Comparison of ENCODE assay signal across 32 mouse cellular contexts in the genomic region with DNA sequence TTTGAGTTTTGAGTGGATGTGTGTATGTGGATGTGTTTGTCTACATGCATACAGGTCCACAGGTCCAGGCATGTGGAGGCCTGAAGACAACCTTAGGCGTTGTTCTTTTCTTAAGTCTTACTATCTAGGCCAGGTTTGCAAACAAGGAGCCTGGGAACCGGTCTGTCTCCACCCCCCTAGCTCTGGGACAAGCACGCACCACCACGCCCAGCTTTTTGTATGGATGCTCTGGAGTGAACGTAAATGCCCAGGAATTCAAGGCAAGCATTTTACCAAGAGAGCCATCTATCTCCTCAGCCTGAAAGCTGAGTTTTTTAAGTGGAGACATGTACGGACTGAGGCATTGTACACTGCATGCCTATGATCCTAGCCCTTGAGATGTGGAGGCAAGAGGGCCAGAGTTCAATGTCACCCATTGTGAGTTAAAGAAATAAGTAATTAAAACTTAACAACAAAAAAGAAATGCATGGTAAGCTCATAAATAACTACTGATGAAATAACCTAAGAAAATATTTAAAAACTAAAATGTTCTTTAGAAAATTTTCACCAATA. TPM values are rescaled to one million over a fixed set of nuclear protein-coding genes. Genes with fewer than 3 reads are reported as not detected.
DNase-seq lines count a peak whose midpoint lies in the region; ATAC-seq and TF ChIP-seq lines count a peak whose summit lies in the region.
"Had no signal": no experiment of that assay in that cellular context is flagged by ENCODE, and none has a peak within 500 bp of the region (broad histone marks: within the 10 kb centered on the region; RNA-seq: fewer than 3 reads in every experiment).

No protein-coding gene starts in this region.

- no peak overlapping the region for H3K4me2 ChIP-seq in intestine, embryonic 15.5 days (replicated peaks)
- no peak overlapping the region for H3K4me2 ChIP-seq in intestine, postnatal 0 days (replicated peaks; ENCODE audit: low read depth)
- no peak overlapping the region for H3K4me2 ChIP-seq in neural tube, embryonic 12.5 days (replicated peaks)
- H3K4me2 ChIP-seq: limb, embryonic 13.5 days; liver, embryonic 12.5 days; midbrain, embryonic 11.5 days had no signal

- no peak overlapping the region for H3K4me3 ChIP-seq in intestine, embryonic 15.5 days (replicated peaks)
- no peak overlapping the region for H3K4me3 ChIP-seq in intestine, postnatal 0 days (ENCODE audit: low read depth, low read length)
- no peak overlapping the region for H3K4me3 ChIP-seq in neural tube, embryonic 12.5 days
- H3K4me3 ChIP-seq: limb, embryonic 13.5 days; liver, embryonic 12.5 days had no signal

- no peaks in the 10 kb centered on the region for H3K4me1 ChIP-seq in intestine, embryonic 15.5 days (replicated peaks)
- H3K4me1 ChIP-seq in intestine, postnatal 0 days (replicated peaks; ENCODE audit: control insufficient read depth, insufficient read depth, low read length), result no peaks in the 10 kb centered on the region
- H3K4me1 ChIP-seq in neural tube, embryonic 12.5 days, result no peaks in the 10 kb centered on the region
- H3K4me1 ChIP-seq: limb, embryonic 13.5 days; liver, embryonic 12.5 days had no signal

- WGBS in intestine, embryonic 15.5 days, result 68% methylated on average over 6 of the region's 6 CpGs
- 62% methylated on average over 6 of the region's 6 CpGs for WGBS in intestine, postnatal 0 days
- 25% methylated on average over 6 of the region's 6 CpGs for WGBS in neural tube, embryonic 12.5 days

- no peak overlapping the region for H3K9ac ChIP-seq in intestine, embryonic 15.5 days
- no peak overlapping the region for H3K9ac ChIP-seq in intestine, postnatal 0 days (ENCODE audit: low read depth, low read length)
- H3K9ac ChIP-seq in neural tube, embryonic 12.5 days, result no peak overlapping the region
- H3K9ac ChIP-seq: forebrain, postnatal 0 days; limb, embryonic 13.5 days; liver, embryonic 12.5 days had no signal

- DNase-seq in R1 (ENCODE audit: low read depth, low spot score), result peak; percentile 73
- DNase-seq in embryo, embryonic 10.5 days (ENCODE audit: low spot score), result peak; percentile 35
- no peak for DNase-seq in urinary bladder, adult 2 months (ENCODE audit: low spot score)
- DNase-seq: adrenal gland, postnatal 25 days; cerebellum, adult 9-10 months; forebrain, postnatal 0 days; gastrocnemius, postnatal 14 days; kidney, adult 11 months; kidney, postnatal 4 days; layer of hippocampus, adult 9-11 months; lung, adult 18-20 months; lung, postnatal 10 days; right cerebral cortex, postnatal 14 days; spleen, adult 18-20 months; thymus, postnatal 14 days had no signal

- H3K36me3 ChIP-seq in intestine, embryonic 15.5 days, result no peaks in the 10 kb centered on the region
- no peaks in the 10 kb centered on the region for H3K36me3 ChIP-seq in intestine, postnatal 0 days (ENCODE audit: control insufficient read depth, insufficient read depth)
- H3K36me3 ChIP-seq in neural tube, embryonic 12.5 days, result no peaks in the 10 kb centered on the region
- H3K36me3 ChIP-seq: limb, embryonic 13.5 days; liver, embryonic 12.5 days had no signal

- ATAC-seq in intestine, embryonic 15.5 days, result peak; percentile 16; the same call in 1 of the 2 replicates
- no peak for ATAC-seq in intestine, postnatal 0 days
- peak; percentile 63; the same call in 1 of the 2 replicates for ATAC-seq in neural tube, embryonic 12.5 days (ENCODE audit: low FRiP score, low read depth)
- ATAC-seq in monocyte, adult 5-6 weeks (replicated peaks; ENCODE audit: insufficient number of reproducible peaks, low FRiP score, low TSS enrichment, poor library complexity, severe bottlenecking), result no peak
- ATAC-seq: forebrain, postnatal 0 days; hindbrain, embryonic 16.5 days; liver, embryonic 12.5 days had no signal

- TF ChIP-seq CTCF in intestine, postnatal 0 days (IDR thresholded peaks at IDR 0.05; ENCODE audit: low read depth), result no peak

- no peaks in the 10 kb centered on the region for H3K27me3 ChIP-seq in intestine, embryonic 15.5 days (replicated peaks)
- no peaks in the 10 kb centered on the region for H3K27me3 ChIP-seq in intestine, postnatal 0 days (replicated peaks; ENCODE audit: control insufficient read depth, insufficient read depth, low read length)
- no peaks in the 10 kb centered on the region for H3K27me3 ChIP-seq in neural tube, embryonic 12.5 days (replicated peaks)
- H3K27me3 ChIP-seq: limb, embryonic 13.5 days; liver, embryonic 12.5 days had no signal

- H3K27ac ChIP-seq in intestine, embryonic 15.5 days, result no peak overlapping the region
- H3K27ac ChIP-seq in intestine, postnatal 0 days (ENCODE audit: low read depth, low read length), result no peak overlapping the region
- H3K27ac ChIP-seq in neural tube, embryonic 12.5 days, result no peak overlapping the region
- H3K27ac ChIP-seq: limb, embryonic 13.5 days; liver, embryonic 12.5 days had no signal

- no peaks in the 10 kb centered on the region for H3K9me3 ChIP-seq in intestine, embryonic 15.5 days
- H3K9me3 ChIP-seq in intestine, postnatal 0 days (ENCODE audit: control insufficient read depth), result no peaks in the 10 kb centered on the region
- H3K9me3 ChIP-seq in neural tube, embryonic 12.5 days, result no peaks in the 10 kb centered on the region
- H3K9me3 ChIP-seq: limb, embryonic 13.5 days; liver, embryonic 12.5 days had no signal

RNA-seq across cellular contexts. Expression of gene Mmp20, which starts 31.5 kb away (rescaled TPM):
- polyA plus RNA-seq in intestine, embryonic 15.5 days (2015; fragmentation: Nextera tagmentation; extraction: Ambion mirVana), result 0.14 and 0.21 TPM in 2 replicates
- polyA plus RNA-seq in intestine, postnatal 0 days (2015; fragmentation: Nextera tagmentation; extraction: Ambion mirVana), result 0.09 TPM in 1 of 2 replicates, not detected in the other
- polyA plus RNA-seq in neural tube, embryonic 12.5 days (2016; fragmentation: Nextera tagmentation; extraction: Ambion mirVana), result not detected in 2 replicates
- not detected in 3 replicates for total RNA-seq in monocyte, adult 5-6 weeks (2017)
- not detected in 2 replicates for polyA plus RNA-seq in urinary bladder, adult 2 months (2012; rRNA removed)
- total RNA-seq: adrenal gland, postnatal 25 days; forebrain, postnatal 0 days; gastrocnemius, postnatal 14 days; heart, adult 8-10 months; heart, postnatal 25 days; left cerebral cortex, adult 18-20 months; left cerebral cortex, postnatal 25 days; midbrain, postnatal 0 days had no signal
- polyA plus RNA-seq: C2C12; cortical plate, adult 2 months; forebrain, postnatal 0 days; heart, embryonic 14.5 days; hindbrain, embryonic 16.5 days; kidney, embryonic 16.5 days; limb, embryonic 13.5 days; liver, embryonic 12.5 days; midbrain, embryonic 11.5 days; midbrain, postnatal 0 days had no signal

RNA-seq across cellular contexts. Expression of gene Mmp7, which starts 32.3 kb away (rescaled TPM):
- 0.58 and 0.88 TPM in 2 replicates for polyA plus RNA-seq in intestine, embryonic 15.5 days (2015; fragmentation: Nextera tagmentation; extraction: Ambion mirVana)
- 7.1 and 8.8 TPM in 2 replicates for polyA plus RNA-seq in intestine, postnatal 0 days (2015; fragmentation: Nextera tagmentation; extraction: Ambion mirVana)
- not detected in 2 replicates for polyA plus RNA-seq in neural tube, embryonic 12.5 days (2016; fragmentation: Nextera tagmentation; extraction: Ambion mirVana)
- not detected in 3 replicates for total RNA-seq in monocyte, adult 5-6 weeks (2017)
- polyA plus RNA-seq in urinary bladder, adult 2 months (2012; rRNA removed), result 0.06 TPM in 1 of 2 replicates, not detected in the other
- total RNA-seq: adrenal gland, postnatal 25 days; forebrain, postnatal 0 days; gastrocnemius, postnatal 14 days; heart, adult 8-10 months; heart, postnatal 25 days; left cerebral cortex, adult 18-20 months; left cerebral cortex, postnatal 25 days; midbrain, postnatal 0 days had no signal
- polyA plus RNA-seq: C2C12; cortical plate, adult 2 months; forebrain, postnatal 0 days; heart, embryonic 14.5 days; hindbrain, embryonic 16.5 days; kidney, embryonic 16.5 days; limb, embryonic 13.5 days; liver, embryonic 12.5 days; midbrain, embryonic 11.5 days; midbrain, postnatal 0 days had no signal

Comparison
In these comparisons a context has a peak if more than half of its experiments do, and no peak if none do; other contexts are left out.
1. ATAC-seq: peak in intestine, embryonic 15.5 days (single experiment) and neural tube, embryonic 12.5 days (single experiment); none in intestine, postnatal 0 days (single experiment) and monocyte, adult 5-6 weeks (single experiment).